In genomic region chr6:89508263-89508662, GRCm38 (mm10) we compare ENCODE assay signal across 14 mouse cellular contexts.
DNase-seq lines count a peak whose midpoint lies in the region.
"Had no signal": no experiment of that assay in that cellular context is flagged by ENCODE, and none has a peak within 500 bp of the region (broad histone marks: within the 10 kb centered on the region; RNA-seq: fewer than 3 reads in every experiment).

No protein-coding gene starts in this region.

- intact Hi-C loops in heart, postnatal 36 days (cut with DNase I) = no loop called here

- DNase-seq in cerebellum, adult 18-20 months = peak; percentile 44 to 46
- no peak for DNase-seq in cerebellum, adult 11-12 months
- peak; percentile 61 for DNase-seq in heart, adult 11 months
- no peak for DNase-seq in heart, postnatal 36 days
- peak; percentile 56 for DNase-seq in MN1 (ENCODE audit: low spot score)
- peak; percentile 25 to 41 for DNase-seq in cerebellum, postnatal 36 days
- DNase-seq in embryo, embryonic 10.5 days (ENCODE audit: low spot score) = no peak
- no peak for DNase-seq in lung, postnatal 14 days
- DNase-seq: B cell, adult 2 months; gastrocnemius, postnatal 10 days; kidney, postnatal 4 days; lung, adult 18-20 months; lung, postnatal 36 days; thymus, postnatal 4 days had no signal

Comparison
In these comparisons a context has a peak if more than half of its experiments do, and no peak if none do; other contexts are left out.
1. DNase-seq: peak in cerebellum, adult 18-20 months (2 of 2), heart, adult 11 months (single experiment), MN1 (single experiment) and cerebellum, postnatal 36 days (2 of 2); none in cerebellum, adult 11-12 months (single experiment), heart, postnatal 36 days (0 of 2), embryo, embryonic 10.5 days (single experiment) and lung, postnatal 14 days (single experiment).